Mouse (Mus musculus) MEL (cell line): ENCODE results near the gene Olfr809. TPM values are rescaled to one million over a fixed set of nuclear protein-coding genes. Genes with fewer than 3 reads are reported as not detected.

Experiments used
- DNase-seq: peaks from one replicate; pipeline ENCODE4 v3.0.0; 2011; ENCODE audit warnings: low read depth, low spot score
- H3K27ac ChIP-seq: 2 replicates; pipeline ENCODE4 v1.5.1; 2012; ENCODE audit warnings: low read depth, mild to moderate bottlenecking, control low read depth, low read length, moderate library complexity; ENCODE audit not compliant: control insufficient read depth
- H3K27me3 ChIP-seq, 2 experiments: fragments of 150-350 bp in 1 of 2; sonication (generic) in 1 of 2; 2 replicates each; pipeline ENCODE4 v1.6.1; 2012; ENCODE audit warnings: low read length in 2 of 2, mild to moderate bottlenecking in 2 of 2, improper control_type of control experiment in 1 of 2, moderate library complexity in 1 of 2; ENCODE audit not compliant: insufficient read depth in 2 of 2, control insufficient read depth in 1 of 2
- H3K36me3 ChIP-seq, 2 experiments: 2 replicates each; pipeline ENCODE4 v1.6.1; 2012 to 2014; ENCODE audit warnings: low read length in 2 of 2, improper control_type of control experiment in 1 of 2, inconsistent platforms in 1 of 2, mild to moderate bottlenecking in 1 of 2; ENCODE audit not compliant: insufficient read depth in 2 of 2, control insufficient read depth in 1 of 2
- H3K4me1 ChIP-seq, 2 experiments: fragments of 150-350 bp in 1 of 2; sonication (generic) in 1 of 2; 2 replicates each; pipeline ENCODE4 v1.6.1; 2012; ENCODE audit warnings: low read length in 2 of 2, improper control_type of control experiment in 1 of 2, mild to moderate bottlenecking in 1 of 2; ENCODE audit not compliant: insufficient read depth in 2 of 2, control insufficient read depth in 1 of 2
- H3K4me3 ChIP-seq, 2 experiments: fragments of 150-350 bp in 1 of 2; sonication (generic) in 1 of 2; 2 replicates each; pipeline ENCODE4 v1.5.1; 2012; ENCODE audit warnings: low read depth in 2 of 2, low read length in 2 of 2, mild to moderate bottlenecking in 2 of 2, moderate library complexity in 2 of 2, control low read depth in 1 of 2, improper control_type of control experiment in 1 of 2; ENCODE audit not compliant: control insufficient read depth in 1 of 2, insufficient read depth in 1 of 2
- H3K79me2 ChIP-seq: 2 replicates; pipeline ENCODE4 v1.6.1; 2012; ENCODE audit warnings: mild to moderate bottlenecking, low read length, moderate library complexity; ENCODE audit not compliant: control insufficient read depth, poor library complexity, insufficient read depth
- H3K9ac ChIP-seq: 2 replicates; pipeline ENCODE4 v1.6.1; 2012; ENCODE audit warnings: low read depth, mild to moderate bottlenecking, control low read depth, low read length, moderate library complexity; ENCODE audit not compliant: control insufficient read depth, poor library complexity, severe bottlenecking
- H3K9me3 ChIP-seq: fragments of 150-350 bp; sonication (generic); replicated peaks from 2 replicates; pipeline ENCODE4 v1.6.1; 2012; ENCODE audit warnings: mild to moderate bottlenecking, low read length, improper control_type of control experiment, moderate library complexity; ENCODE audit not compliant: insufficient read depth
- BHLHE40 ChIP-seq: IDR thresholded peaks from 2 replicates; pipeline ENCODE4 v1.6.1; 2012; ENCODE audit warnings: low read depth, mild to moderate bottlenecking, inconsistent platforms, low read length, improper control_type of control experiment, borderline replicate concordance
- CHD1 ChIP-seq: IDR thresholded peaks from 2 replicates; pipeline ENCODE4 v1.6.1; 2012; ENCODE audit warnings: low read depth, mild to moderate bottlenecking, inconsistent platforms, low read length, improper control_type of control experiment
- CHD2 ChIP-seq: IDR thresholded peaks from 2 replicates; pipeline ENCODE4 v1.6.1; 2011; ENCODE audit warnings: low read length, improper control_type of control experiment
- ELF1 ChIP-seq: IDR thresholded peaks from 2 replicates; pipeline ENCODE4 v1.6.1; 2014; ENCODE audit warnings: low read depth, mild to moderate bottlenecking, inconsistent platforms, low read length, improper control_type of control experiment, moderate library complexity
- EP300 ChIP-seq, 2 experiments: IDR thresholded peaks; 2 replicates each; pipeline ENCODE4 v1.6.1; 2011; ENCODE audit warnings: improper control_type of control experiment in 2 of 2, low read length in 2 of 2, low read depth in 1 of 2, mild to moderate bottlenecking in 1 of 2
- GATA1 ChIP-seq: IDR thresholded peaks from 2 replicates; pipeline ENCODE4 v1.6.1; 2011; ENCODE audit warnings: low read depth, low read length, improper control_type of control experiment
- HCFC1 ChIP-seq: IDR thresholded peaks from 2 replicates; pipeline ENCODE4 v1.6.1; 2012; ENCODE audit warnings: low read depth, mild to moderate bottlenecking, inconsistent platforms, low read length, improper control_type of control experiment, moderate library complexity
- KAT2A ChIP-seq: conservative IDR thresholded peaks from 2 replicates; pipeline ENCODE4 v1.6.1; 2012; ENCODE audit warnings: low read depth, low read length, improper control_type of control experiment, inconsistent platforms
- MYB ChIP-seq: IDR thresholded peaks from 2 replicates; pipeline ENCODE4 v1.6.1; 2011; ENCODE audit warnings: mild to moderate bottlenecking, low read depth, low read length, improper control_type of control experiment
- NELFE ChIP-seq: IDR thresholded peaks from 2 replicates; pipeline ENCODE4 v1.6.1; 2011; ENCODE audit warnings: low read depth, low read length, improper control_type of control experiment
- POLR2A ChIP-seq, 2 experiments: IDR thresholded peaks; 2 replicates each; pipeline ENCODE4 v1.6.1; 2011 to 2012; ENCODE audit warnings: low read length in 2 of 2, mild to moderate bottlenecking in 2 of 2, control low read depth in 1 of 2, improper control_type of control experiment in 1 of 2, low read depth in 1 of 2, moderate library complexity in 1 of 2; ENCODE audit not compliant: control insufficient read depth in 1 of 2, insufficient read depth in 1 of 2, poor library complexity in 1 of 2
- POLR2AphosphoS2 ChIP-seq: IDR thresholded peaks from 2 replicates; pipeline ENCODE4 v1.6.1; 2011; ENCODE audit warnings: low read length, improper control_type of control experiment
- POLR2AphosphoS5 ChIP-seq: IDR thresholded peaks from 2 replicates; pipeline ENCODE4 v1.6.1; 2012; ENCODE audit warnings: low read depth, borderline replicate concordance, mild to moderate bottlenecking, inconsistent platforms, low read length, moderate library complexity, mixed read lengths
- RAD21 ChIP-seq: IDR thresholded peaks from 2 replicates; pipeline ENCODE4 v1.6.1; 2011; ENCODE audit warnings: mild to moderate bottlenecking, low read depth, low read length, improper control_type of control experiment
- RCOR1 ChIP-seq: IDR thresholded peaks from 2 replicates; pipeline ENCODE4 v1.6.1; 2012; ENCODE audit warnings: low read depth, mild to moderate bottlenecking, inconsistent platforms, low read length, improper control_type of control experiment
- SMC3 ChIP-seq: IDR thresholded peaks from 2 replicates; pipeline ENCODE4 v1.6.1; 2011; ENCODE audit warnings: low read depth, low read length, improper control_type of control experiment
- TBP ChIP-seq: IDR thresholded peaks from 2 replicates; pipeline ENCODE4 v1.8.0; 2011; ENCODE audit warnings: low read depth, low read length, improper control_type of control experiment
- TCF12 ChIP-seq: IDR thresholded peaks from 2 replicates; pipeline ENCODE4 v1.6.1; 2014; ENCODE audit warnings: low read depth, mild to moderate bottlenecking, inconsistent platforms, low read length, improper control_type of control experiment, moderate library complexity
- UBTF ChIP-seq: IDR thresholded peaks from 2 replicates; pipeline ENCODE4 v1.6.1; 2012; ENCODE audit warnings: low read depth, mild to moderate bottlenecking, inconsistent platforms, low read length, improper control_type of control experiment, moderate library complexity, borderline replicate concordance; ENCODE audit not compliant: insufficient read depth
- USF1 ChIP-seq: IDR thresholded peaks from 2 replicates; pipeline ENCODE4 v1.6.1; 2014; ENCODE audit warnings: low read depth, mild to moderate bottlenecking, inconsistent platforms, low read length, improper control_type of control experiment, moderate library complexity
- ZKSCAN1 ChIP-seq: IDR thresholded peaks from 2 replicates; pipeline ENCODE4 v1.6.1; 2012; ENCODE audit warnings: low read depth, mild to moderate bottlenecking, inconsistent platforms, low read length, improper control_type of control experiment, moderate library complexity
- polyA plus RNA-seq, 2 experiments: library from polyadenylated mRNA; stranded (reverse) in 1 of 2; unstranded in 1 of 2; fragments of >175 nt in 1 of 2; fragments of >200 nt in 1 of 2; gene quantifications; 2 replicates each; pipeline versions ENCODE4 v1.2.1 to v1.2.4; 2012; ENCODE audit warnings: low replicate concordance in 2 of 2, low read depth in 1 of 2; ENCODE audit not compliant: insufficient read length in 2 of 2, insufficient read depth in 1 of 2, missing spikeins in 1 of 2
- total RNA-seq: library from RNA; depleted of rRNA; stranded (reverse); fragments of 300-350 nt; gene quantifications from 2 replicates; pipeline ENCODE4 v1.2.3, GENCODE M21; 2012; rRNA removed

The Olfr809 gene
- total and polyA plus RNA-seq, 3 experiments: not detected

DNA sequence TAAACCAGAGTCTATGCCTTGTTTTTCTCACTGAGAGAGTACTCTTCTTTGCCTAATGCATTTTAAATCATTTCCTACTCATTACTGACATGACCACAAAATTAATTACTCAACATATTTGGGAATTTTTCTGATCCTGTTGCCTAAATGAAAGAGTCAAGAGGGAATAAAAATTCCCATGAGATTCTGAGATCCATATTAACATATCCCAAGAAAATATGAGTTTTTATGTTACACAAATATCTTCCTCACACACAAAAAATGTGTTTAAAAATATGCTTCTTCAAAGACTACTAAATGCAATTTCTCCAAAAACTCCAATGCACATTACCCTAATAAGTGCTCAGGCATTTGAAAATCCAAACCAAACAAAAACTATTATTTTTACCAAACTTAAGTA, 20.4 kb downstream of the Olfr809 start, which contains the start of gene Olfr810:
Gene Olfr810 (minus strand): TSS at position 101 of the 400 bp plus-strand sequence.
- Histone ChIP-seq H3K4me1 (no peaks in the 10 kb centered on the region), H3K9me3 (no peaks in the 10 kb centered on the region), H3K79me2 (no peaks in the 10 kb centered on the region), H3K27ac (no peak within 1 kb of the TSS), H3K4me3 (no peak within 1 kb of the TSS), H3K36me3 (no peaks in the 10 kb centered on the region), H3K27me3 (no peaks in the 10 kb centered on the region), H3K9ac (no peak within 1 kb of the TSS)
- no peak for TF ChIP-seq HCFC1
- TF ChIP-seq TBP: no peak
- TF ChIP-seq POLR2AphosphoS5: no peak
- no peak for TF ChIP-seq MYB
- no peak for TF ChIP-seq GATA1
- TF ChIP-seq ELF1: no peak
- no peak for TF ChIP-seq SMC3
- no peak for TF ChIP-seq USF1
- DNase-seq: no peak

DNA sequence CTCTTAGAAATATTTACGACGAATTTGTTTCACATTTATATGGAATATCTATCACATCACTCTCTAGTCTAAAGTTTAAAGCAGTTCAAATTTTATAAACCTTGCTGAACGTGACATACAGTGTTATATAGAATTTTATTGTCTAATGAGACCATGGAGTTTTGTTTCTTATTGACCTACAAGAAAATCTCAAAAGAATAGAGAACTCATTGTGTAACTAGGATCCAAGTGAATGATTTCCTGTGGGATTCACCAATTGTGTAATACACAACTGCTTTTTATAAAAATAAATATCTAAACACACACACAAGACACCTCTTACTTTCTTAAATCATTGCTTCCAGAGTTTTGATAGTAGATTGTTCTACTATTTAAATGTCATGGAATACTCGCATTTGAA, 29.9 kb downstream of the Olfr809 start, which contains the start of gene Olfr811:
Gene Olfr811 (minus strand): TSS at position 101 of the 400 bp plus-strand sequence.
- Histone ChIP-seq H3K9me3 (no peaks in the 10 kb centered on the region), H3K4me3 (no peak within 1 kb of the TSS), H3K36me3 (no peaks in the 10 kb centered on the region), H3K9ac (no peak within 1 kb of the TSS), H3K79me2 (no peaks in the 10 kb centered on the region), H3K4me1 (no peaks in the 10 kb centered on the region), H3K27ac (no peak within 1 kb of the TSS)
- no peak for DNase-seq
- TF ChIP-seq NELFE (no peak), CHD2 (no peak), KAT2A (no peak), POLR2A (IDR thresholded peaks at IDR 0.05; ENCODE audit: control insufficient read depth in 1 of 2, insufficient read depth in 1 of 2, low read depth in 1 of 2, low read length in 2 of 2, poor library complexity in 1 of 2) (no peak), TCF12 (no peak), EP300 (IDR thresholded peaks at IDR 0.05; ENCODE audit: low read depth in 1 of 2, low read length in 2 of 2) (no peak), RAD21 (no peak), ZKSCAN1 (no peak), RCOR1 (no peak), MYB (no peak), TBP (no peak), BHLHE40 (no peak), CHD1 (no peak), POLR2AphosphoS2 (no peak), UBTF (no peak)
- TF ChIP-seq, all 39 proteins: peak for 0
- H3K27me3 ChIP-seq: no peaks in the 10 kb centered on the region

Other genes with a start within 250 kb of the Olfr809 start
- gene Olfr792, start 235.5 kb upstream of the Olfr809 start, total RNA-seq: not detected in 2 replicates
- gene Olfr792, start 235.5 kb upstream of the Olfr809 start, polyA plus RNA-seq: not detected
- not detected in 2 replicates for gene Olfr794, start 207.0 kb upstream of the Olfr809 start, total RNA-seq
- gene Olfr794, start 207.0 kb upstream of the Olfr809 start, polyA plus RNA-seq: not detected
- gene Olfr796, start 162.1 kb upstream of the Olfr809 start, total RNA-seq: not detected in 2 replicates
- gene Olfr796, start 162.1 kb upstream of the Olfr809 start, polyA plus RNA-seq: not detected
- gene Olfr798, start 146.7 kb upstream of the Olfr809 start, total RNA-seq: not detected in 2 replicates
- gene Olfr798, start 146.7 kb upstream of the Olfr809 start, polyA plus RNA-seq: not detected
- not detected in 2 replicates for gene Olfr799, start 137.2 kb upstream of the Olfr809 start, total RNA-seq
- not detected for gene Olfr799, start 137.2 kb upstream of the Olfr809 start, polyA plus RNA-seq
- not detected in 2 replicates for gene Olfr800, start 116.9 kb upstream of the Olfr809 start, total RNA-seq
- not detected for gene Olfr800, start 116.9 kb upstream of the Olfr809 start, polyA plus RNA-seq
- not detected in 2 replicates for gene Olfr801, start 100.8 kb upstream of the Olfr809 start, total RNA-seq
- not detected for gene Olfr801, start 100.8 kb upstream of the Olfr809 start, polyA plus RNA-seq
- gene Olfr802, start 86.5 kb upstream of the Olfr809 start, total RNA-seq: not detected in 2 replicates
- gene Olfr802, start 86.5 kb upstream of the Olfr809 start, polyA plus RNA-seq: not detected
- not detected in 2 replicates for gene Olfr803, start 80.4 kb upstream of the Olfr809 start, total RNA-seq
- under 1 TPM in 1 of 2 experiments, not detected in 1; 0.03 TPM for gene Olfr803, start 80.4 kb upstream of the Olfr809 start, polyA plus RNA-seq
- gene Olfr804, start 71.4 kb upstream of the Olfr809 start, total RNA-seq: not detected in 2 replicates
- not detected for gene Olfr804, start 71.4 kb upstream of the Olfr809 start, polyA plus RNA-seq
- not detected in 2 replicates for gene Olfr805, start 45.3 kb upstream of the Olfr809 start, total RNA-seq
- gene Olfr805, start 45.3 kb upstream of the Olfr809 start, polyA plus RNA-seq: not detected
- not detected in 2 replicates for gene Olfr806, start 32.7 kb upstream of the Olfr809 start, total RNA-seq
- gene Olfr806, start 32.7 kb upstream of the Olfr809 start, polyA plus RNA-seq: not detected
- gene Olfr807, start 16.8 kb upstream of the Olfr809 start, total RNA-seq: not detected in 2 replicates
- gene Olfr807, start 16.8 kb upstream of the Olfr809 start, polyA plus RNA-seq: not detected
- not detected in 2 replicates for gene Olfr808, start 9.2 kb upstream of the Olfr809 start, total RNA-seq
- gene Olfr808, start 9.2 kb upstream of the Olfr809 start, polyA plus RNA-seq: not detected
- not detected in 2 replicates for gene Olfr810, start 20.3 kb downstream of the Olfr809 start, total RNA-seq
- gene Olfr810, start 20.3 kb downstream of the Olfr809 start, polyA plus RNA-seq: not detected
- not detected in 2 replicates for gene Olfr811, start 29.8 kb downstream of the Olfr809 start, total RNA-seq
- gene Olfr811, start 29.8 kb downstream of the Olfr809 start, polyA plus RNA-seq: not detected
- not detected in 2 replicates for gene Olfr812, start 71.5 kb downstream of the Olfr809 start, total RNA-seq
- not detected for gene Olfr812, start 71.5 kb downstream of the Olfr809 start, polyA plus RNA-seq
- gene Olfr813, start 80.7 kb downstream of the Olfr809 start, total RNA-seq: not detected in 2 replicates
- gene Olfr813, start 80.7 kb downstream of the Olfr809 start, polyA plus RNA-seq: not detected
- not detected in 2 replicates for gene Olfr814, start 105.2 kb downstream of the Olfr809 start, total RNA-seq
- not detected for gene Olfr814, start 105.2 kb downstream of the Olfr809 start, polyA plus RNA-seq
- not detected in 2 replicates for gene Olfr815, start 131.2 kb downstream of the Olfr809 start, total RNA-seq
- gene Olfr815, start 131.2 kb downstream of the Olfr809 start, polyA plus RNA-seq: not detected
- not detected in 2 replicates for gene Olfr816, start 141.0 kb downstream of the Olfr809 start, total RNA-seq
- not detected for gene Olfr816, start 141.0 kb downstream of the Olfr809 start, polyA plus RNA-seq
- gene Olfr818, start 174.5 kb downstream of the Olfr809 start, total RNA-seq: not detected in 2 replicates
- not detected for gene Olfr818, start 174.5 kb downstream of the Olfr809 start, polyA plus RNA-seq
- gene Olfr819, start 192.6 kb downstream of the Olfr809 start, total RNA-seq: not detected in 2 replicates
- not detected for gene Olfr819, start 192.6 kb downstream of the Olfr809 start, polyA plus RNA-seq
- gene Olfr247, start 201.5 kb downstream of the Olfr809 start, total RNA-seq: not detected in 2 replicates
- not detected for gene Olfr247, start 201.5 kb downstream of the Olfr809 start, polyA plus RNA-seq
- not detected in 2 replicates for gene Gm10310, start 210.4 kb downstream of the Olfr809 start, total RNA-seq
- not detected for gene Gm10310, start 210.4 kb downstream of the Olfr809 start, polyA plus RNA-seq
- gene Olfr820, start 238.0 kb downstream of the Olfr809 start, total RNA-seq: not detected in 2 replicates
- gene Olfr820, start 238.0 kb downstream of the Olfr809 start, polyA plus RNA-seq: not detected